Mouse (Mus musculus) spleen, adult 18-20 months (tissue): Measurements from ENCODE around the gene Myh9.

Source experiments
- DNase-seq, 2 experiments: peaks; one replicate each; pipeline ENCODE4 v3.0.0; 2022; ENCODE audit warnings: mixed read lengths in 2 of 2

Gene Myh9

DNA sequence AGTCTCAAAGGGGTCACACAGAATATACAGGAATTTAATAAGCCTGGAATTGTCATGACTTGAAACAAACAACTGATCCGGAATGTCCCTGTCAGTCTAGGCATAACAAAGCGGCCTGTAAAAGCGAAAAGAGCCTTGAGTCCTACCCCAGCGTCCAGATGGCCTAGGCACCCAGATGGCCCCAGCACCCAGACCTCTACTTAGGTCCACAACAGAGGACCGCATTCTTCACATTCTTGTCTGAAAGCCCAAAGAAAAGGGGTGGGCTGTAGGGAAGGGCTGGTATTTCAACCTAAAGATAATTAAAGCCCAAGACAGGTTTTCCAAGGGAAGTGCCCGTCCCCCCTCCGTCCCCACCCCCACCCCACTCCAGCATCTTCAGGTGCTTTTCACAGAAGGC is 14.6 kb downstream of the Myh9 start:
- no peak for DNase-seq

DNA sequence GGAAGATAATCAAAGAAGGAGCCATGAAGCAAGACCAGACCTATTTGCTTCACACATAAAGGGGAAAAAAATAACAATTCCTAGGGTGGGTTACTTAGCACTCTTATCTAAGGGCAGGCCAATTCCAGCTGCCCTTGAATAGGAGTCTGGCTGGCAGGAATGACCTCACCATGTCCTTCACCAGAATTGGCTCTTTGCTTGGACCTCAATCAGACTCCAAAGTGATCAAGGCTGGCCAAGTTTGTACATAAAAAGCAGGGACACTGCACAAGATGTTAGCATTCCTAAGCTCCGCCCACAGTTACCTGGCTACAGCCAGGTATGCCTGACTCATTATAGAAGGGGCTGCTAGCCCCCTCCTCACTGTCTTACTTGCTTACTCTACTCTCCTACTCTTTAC is 16.6 kb downstream of the Myh9 start:
- DNase-seq: no peak

DNA sequence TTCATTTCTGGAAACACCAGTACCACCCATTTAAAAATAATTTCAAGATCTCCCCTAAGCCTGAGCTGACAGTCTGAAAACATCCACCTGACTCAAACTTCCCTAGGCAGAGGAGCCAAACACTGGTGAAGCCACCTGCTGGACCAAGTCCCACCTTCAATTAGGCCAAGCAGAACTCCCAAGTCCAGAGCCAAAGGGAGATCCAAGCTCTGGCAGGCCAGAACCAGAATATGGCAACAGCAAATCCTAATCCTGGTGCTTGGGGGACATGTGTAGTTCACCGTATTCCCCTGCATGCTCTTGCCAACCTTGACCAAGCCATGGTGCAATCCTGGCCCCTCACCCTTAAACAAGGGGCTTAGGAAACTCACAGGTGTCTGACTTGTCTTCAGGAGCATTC is 17.7 kb downstream of the Myh9 start:
- DNase-seq: no peak

DNA sequence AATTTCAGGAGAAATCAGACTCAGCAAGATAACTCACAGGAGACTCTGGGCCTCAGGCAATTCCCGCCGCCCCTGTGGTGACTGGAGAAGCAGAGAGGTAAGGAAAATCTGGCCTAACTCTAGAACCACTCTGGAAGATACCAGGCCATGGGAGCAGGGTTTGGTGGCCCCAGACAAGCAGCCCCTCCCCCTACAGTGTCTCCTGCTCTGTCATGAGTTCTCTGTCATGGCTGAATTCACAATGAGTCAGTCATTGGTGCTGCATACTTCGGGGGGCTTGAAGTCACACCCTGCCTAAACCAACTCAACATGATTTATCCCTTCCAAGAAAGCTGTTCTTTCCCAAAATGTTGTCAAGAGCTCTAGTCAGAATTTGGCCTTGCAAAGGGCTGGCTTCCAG is 18.3 kb downstream of the Myh9 start:
- no peak for DNase-seq

DNA sequence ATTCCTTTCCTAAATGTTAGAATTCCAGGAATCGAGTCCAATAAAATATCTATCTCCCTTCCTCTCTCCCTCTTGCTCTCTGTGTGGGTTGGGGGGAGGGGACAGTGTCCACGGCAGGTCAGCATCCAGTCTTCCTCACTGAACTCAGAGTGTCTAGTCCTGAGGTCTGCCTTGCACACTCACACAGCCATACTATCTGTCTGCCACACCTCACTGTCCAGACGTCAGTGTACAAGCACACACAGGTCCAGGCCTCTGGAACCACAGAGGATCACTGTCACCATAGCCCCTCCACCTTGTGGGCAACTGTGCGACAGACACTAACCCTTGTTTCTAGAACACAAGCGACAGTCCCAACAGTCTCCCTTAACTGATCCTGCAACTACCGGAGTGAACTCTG is 18.8 kb downstream of the Myh9 start:
- DNase-seq: no peak

DNA sequence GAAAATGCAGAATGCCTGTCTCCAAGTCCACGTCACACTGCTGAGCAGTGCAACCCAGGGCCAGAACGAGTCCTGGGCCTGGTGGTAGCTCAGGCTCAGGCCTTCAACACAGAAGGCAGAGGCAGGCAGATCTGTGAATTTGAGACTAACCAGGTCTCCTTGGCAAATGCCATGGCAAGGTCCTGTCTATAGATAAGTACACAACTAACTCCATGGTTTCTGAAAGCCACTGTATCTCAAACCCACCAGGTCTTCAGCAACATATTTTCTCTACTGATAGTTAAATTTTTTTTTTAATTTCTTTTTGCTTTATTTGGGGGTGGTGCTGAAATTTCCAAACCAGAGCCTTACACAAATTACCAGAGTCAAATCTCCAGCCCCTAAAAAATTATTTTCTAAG is 19.3 kb downstream of the Myh9 start:
- DNase-seq: no peak

DNA sequence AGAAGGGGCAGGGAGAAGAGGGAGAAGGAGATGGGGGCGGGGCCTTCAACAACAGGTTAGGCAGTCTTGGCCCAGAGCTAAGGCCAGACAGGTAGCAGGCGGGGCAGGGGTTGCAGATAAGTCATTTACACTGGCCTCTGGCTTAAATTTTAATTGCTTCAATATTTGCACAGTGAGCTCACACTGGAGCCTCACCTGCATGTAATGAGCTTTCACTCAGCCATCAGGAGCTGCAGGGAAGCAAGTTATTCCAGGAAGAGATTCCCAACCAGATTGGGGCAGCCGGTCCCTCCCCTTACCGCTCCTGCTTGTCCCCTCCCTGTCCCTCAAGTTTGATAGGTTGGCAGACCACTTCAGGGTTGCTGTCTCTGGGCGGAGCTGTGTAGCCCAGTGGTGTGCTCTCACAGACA is 19.9 kb downstream of the Myh9 start:
- no peak for DNase-seq

DNA sequence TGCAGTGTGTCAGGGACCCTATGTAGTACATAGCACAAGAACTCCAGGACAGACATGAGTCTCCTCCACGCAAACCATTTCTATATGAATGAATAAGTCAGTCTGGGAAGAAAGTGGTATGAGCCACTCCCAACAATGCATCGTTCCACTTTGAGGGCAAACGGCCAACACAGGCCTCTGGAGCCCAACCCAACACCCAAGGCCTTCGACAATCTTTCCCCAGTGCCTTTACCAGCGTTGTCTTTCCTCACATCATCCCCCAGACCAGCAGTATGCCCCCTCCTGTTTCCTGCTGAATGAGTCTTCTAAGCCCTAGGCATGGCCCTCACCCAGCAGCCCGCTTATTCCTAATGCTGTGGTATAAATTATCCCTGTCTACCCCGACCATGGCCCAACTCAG is 20.6 kb downstream of the Myh9 start:
- no peak for DNase-seq

DNA sequence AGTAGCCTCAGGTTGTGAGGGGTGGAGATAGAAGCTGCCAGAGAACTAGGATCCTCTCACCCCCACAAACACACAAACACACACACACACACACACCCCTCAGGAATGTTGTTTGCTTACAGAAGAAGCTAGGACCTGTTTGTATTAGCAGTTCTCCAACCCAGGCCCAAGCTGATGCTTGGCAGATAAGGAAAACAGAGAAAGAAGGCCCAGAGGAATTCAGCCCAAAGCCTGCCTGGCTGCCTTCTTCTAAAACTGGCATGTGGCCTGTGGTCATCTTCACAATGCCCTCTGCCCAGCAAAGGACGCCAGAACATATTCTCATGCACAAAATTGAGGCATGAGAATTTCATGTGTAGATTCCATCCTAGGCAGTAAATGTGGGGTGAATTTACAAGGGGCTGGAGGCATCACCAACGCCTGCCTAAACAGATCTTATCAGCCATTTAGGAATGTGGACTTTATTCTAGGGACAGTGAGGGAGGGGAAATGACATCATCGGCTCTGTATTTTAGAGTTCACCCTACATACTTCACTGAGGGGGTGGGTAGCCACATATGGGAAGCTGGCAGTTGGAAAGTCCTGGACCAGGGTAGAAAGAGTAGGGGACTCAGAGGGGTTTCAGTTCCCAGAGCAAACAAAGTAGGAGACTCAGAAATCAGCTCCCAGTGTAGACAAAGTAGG is 21.4 kb downstream of the Myh9 start:
- DNase-seq: no peak

DNA sequence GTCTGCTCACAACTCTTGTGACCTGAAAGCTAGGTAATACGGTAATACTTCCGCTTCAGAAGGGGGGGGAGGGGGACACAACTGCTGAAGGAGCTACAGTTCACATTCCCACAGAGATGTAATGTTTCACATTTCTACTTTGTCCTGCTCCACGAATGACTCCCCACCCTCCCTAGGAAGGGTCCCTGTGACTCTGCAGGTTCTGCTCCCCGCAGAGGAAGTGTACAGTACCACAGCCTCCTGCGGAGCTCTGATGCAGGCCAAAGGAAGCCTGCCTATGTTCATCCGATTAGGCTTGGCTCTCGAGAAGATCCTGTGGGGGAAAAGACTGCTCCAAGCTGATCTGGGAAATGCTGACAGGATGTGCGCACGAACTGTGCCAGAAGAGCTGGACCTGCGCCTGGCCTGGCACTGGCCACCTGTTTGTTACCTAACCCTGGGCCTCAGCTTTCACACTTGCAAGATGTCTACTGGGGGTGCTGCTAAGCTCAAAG is 22.0 kb downstream of the Myh9 start:
- DNase-seq: no peak

DNA sequence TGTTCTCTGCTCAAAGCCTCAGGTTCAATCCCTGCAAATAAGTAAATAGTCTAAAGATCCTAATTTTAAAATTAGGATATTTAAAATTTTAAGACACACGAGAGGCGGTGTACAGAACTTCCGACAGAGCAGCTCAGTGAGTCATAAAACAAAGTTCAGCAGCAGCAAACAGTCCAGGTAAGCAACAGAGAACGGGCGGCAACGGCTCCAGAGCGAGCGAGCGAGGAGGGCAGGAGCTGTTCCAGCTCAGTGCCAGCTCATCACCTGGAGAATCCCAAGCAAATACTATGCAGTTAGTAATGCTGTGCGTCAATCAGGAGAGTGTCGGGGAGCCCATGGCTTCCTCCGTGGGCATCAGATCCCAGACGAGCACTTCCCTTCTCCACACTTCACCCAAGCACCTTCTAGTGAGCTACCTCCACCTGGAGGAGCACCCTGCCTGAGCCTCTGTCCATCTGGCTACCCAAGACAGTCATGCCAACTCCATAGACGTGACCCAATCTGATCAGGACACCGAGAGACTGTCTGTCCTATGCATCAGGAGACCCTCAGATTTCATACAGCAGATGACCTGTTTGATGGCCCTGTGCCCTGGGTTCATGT is 23.3 kb downstream of the Myh9 start:
- no peak for DNase-seq

DNA sequence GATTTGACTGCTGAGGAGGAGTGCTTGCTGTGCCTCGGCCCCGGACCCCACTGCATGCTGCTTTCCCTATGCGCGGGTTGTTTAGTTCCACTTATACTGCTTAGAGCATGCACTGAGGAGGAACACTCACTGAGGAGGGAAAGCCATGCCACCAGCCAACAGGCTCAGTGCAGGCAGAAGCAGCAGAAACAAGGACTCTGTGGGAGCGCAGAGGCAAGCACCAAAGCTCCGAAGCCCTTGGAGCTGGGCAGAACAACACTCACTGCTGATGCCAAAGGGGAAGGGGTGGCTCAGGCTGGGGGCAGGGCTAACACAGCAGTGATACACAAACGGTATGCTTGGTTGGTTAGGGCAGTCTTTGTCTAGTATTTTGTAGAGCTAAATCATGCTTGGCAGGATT is 24.6 kb downstream of the Myh9 start:
- no peak for DNase-seq

DNA sequence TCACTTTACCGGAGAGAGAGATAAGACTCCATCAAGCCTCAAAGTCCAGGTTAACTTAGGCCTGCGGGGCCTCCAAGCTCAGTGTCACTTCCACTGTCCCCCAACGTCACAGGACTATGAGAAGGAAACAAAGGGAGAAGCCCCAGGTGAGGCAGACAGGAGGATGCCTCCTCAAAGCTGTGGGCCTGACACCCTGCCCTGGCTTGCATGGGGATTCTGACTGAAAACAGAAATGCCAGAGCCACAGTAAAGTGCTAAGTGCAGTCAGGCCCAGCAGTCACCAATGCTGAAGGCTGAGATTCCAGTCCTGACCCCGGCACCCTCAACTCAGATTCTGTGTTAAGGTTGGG is 25.4 kb downstream of the Myh9 start:
- no peak for DNase-seq

DNA sequence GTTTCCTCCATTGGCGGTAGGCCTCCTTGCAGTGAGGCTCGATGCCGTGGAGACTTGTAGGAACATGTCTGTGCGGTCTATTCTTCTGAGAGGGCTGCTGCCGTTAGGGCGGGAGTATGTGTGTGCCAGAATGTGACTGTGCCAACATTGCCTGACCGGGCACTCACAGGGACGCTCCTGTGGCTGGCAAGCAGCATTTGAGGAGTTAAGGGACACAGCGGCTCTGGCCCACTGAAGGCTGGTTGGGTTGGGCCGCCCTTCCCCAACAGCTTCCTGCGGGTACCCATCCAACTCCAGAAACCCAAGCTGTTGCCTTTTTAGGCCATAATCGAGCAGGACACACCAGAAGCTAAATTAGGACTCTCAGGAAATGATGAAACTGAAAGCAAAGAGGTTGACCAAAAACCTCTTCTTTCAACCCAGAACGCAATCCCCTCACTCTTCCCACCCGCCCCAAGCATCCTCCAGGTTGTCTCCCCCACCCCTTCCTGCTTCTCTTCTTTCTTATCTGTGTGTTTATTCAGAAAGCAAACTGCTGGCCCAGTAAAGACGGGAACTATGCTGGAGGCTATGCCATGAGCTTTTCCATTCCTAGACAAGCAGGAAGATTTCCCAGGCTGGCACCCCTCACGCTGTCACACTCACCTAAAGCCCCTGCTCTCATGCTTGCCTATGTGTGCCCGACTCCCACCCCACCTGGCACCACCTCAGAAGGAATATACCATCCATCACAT is 25.9 kb downstream of the Myh9 start:
- no peak for DNase-seq

DNA sequence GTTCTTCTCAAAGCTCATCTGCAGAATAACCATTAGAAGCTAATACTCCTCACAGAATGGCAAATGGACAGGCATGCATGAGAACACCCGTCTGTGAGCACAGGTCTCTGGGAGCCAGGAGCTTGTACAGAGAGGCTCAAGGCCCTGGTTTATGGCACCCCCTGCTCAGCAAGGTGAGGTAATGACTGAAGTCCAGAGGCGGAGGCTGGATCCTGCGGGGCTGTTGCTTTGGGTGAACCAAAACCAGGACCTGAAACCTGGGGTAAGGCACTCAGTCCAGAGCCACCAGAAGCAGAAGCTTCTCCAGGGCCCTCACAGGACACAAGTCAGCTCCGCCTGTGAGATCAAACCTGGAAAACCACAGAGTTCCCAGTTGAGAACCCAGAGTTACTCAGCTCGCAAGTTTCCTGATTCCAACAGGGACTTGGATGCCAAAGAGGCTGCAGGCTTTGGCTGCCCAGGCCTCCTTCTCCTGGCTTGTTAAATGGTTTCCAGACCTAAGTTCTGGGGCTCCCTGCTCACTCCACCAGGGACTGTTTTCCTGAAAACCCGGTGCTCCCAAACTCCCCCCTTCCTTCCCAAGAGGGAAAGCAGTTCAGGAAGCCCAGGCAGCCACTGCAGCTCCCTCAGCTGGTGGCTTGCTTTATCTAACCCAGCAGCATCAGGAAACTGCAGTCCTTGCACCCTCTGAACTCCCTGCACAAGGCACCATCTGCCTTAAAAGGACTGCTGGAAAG is 28.2 kb downstream of the Myh9 start:
- DNase-seq: no peak

DNA sequence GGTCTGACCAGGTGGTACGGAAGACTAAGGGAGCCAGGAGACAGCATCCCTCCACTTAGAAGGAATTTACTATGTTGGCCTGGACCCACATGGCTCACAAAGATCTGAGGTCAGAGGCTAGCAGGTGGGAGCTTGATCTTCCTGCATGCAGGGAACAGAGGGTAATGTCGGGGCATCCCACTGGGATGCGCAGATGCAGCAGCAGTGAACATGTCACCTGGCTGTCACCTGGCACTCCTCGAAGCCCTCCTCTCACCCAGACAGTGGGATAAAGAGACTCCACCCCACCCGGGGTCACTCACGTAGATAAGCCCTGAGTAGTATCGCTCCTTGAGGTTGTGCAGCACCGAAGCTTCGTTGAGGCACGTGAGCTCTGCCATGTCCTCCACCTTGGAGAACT is 29.4 kb downstream of the Myh9 start:
- DNase-seq: no peak

DNA sequence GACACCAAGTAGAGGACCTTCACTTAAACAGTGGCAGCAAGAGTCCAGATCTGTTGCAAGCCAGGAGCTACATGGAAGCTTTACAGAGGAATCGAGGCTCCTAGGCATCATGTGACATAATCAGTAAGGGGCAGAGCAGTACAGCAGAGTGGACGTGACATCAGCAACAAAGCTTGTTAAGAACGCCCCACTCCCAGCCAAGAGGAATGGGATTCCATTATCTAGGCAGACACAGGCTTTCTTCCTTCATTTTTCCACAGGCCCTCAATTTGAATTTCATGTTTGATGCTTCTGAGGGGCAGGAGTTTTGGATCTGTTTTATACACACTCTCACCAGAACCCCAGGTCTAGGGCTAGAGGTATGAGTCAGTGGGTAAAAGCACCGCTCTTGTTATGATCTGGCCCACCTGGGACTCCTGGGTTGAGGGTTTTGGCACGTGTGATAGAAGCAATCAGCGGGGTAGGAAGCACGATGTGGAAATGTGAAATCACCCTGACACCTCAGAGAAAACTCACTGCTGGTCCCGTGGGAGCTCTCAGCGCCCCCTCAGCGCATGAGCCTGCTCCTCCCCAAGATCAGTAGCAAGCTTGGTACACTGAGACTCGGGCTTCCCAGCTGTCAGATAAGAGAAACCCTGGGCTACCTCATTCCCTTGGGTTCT is 30.7 kb downstream of the Myh9 start:
- DNase-seq: no peak

DNA sequence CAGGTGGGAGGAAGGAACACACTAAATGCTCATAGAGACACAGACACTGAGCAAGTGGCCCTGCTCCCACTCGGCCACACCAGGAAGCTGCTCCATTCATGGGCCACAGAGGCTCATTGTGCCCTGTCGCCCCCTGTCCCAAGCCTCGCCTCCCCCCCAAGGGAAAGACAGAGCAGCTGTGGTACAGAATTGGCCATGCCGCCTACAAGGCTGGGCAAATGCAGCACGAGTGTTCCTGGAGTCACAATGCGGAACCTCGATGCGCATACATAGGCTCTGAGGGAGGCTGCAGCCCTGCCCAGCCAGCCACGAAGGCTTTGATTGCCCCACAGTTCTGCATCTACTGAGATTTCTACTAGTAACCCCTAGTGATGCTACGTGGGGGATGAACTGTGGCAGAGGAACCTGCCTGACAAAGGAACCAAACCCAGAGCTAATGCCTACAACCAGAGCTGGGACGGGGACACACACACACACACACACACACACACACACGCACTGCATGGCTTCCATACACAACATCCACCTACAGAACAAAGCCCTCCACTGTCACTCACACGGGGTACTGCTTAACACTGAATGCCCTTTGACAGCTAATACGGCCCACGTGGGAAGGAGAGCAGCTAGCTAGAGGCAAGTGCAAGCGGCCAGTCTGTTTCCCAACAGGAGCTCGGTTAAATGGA is 31.4 kb downstream of the Myh9 start:
- no peak for DNase-seq

DNA sequence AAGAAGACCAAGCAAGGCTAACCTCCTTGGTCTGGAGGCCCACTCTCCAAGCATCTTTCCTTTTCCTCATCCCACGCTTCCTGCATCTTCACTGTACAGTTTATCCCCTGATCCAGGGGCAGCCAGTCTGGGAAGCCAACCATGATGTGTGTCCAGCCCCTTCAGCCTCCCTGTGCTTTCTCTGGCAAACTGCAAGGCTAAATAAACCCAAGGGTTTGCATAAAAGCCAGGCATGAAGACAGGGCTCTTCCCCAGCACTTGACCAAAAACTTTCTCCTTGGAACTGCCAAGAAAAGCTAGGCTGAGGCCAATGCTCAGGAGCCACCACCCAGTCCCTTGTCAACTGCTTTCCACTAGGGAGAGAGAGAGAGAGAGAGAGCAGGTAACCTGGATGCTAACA is 32.5 kb downstream of the Myh9 start:
- DNase-seq: no peak

DNA sequence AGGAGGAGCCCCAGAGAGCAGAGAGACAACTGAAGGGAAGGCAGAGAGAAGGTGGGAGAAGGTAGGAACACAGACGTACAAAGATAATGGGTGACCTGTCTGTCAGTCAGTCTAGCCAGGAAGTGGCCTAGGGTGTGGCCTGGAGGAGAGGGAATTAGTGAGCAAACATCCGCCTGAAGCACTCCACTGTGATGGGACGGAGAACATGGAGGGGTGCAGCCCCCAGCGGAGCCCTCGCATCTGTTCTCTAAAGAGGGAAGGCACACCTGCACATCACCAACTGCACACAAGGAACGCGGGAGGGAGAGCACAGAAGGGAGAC is 34.8 kb downstream of the Myh9 start:
- DNase-seq: no peak

DNA sequence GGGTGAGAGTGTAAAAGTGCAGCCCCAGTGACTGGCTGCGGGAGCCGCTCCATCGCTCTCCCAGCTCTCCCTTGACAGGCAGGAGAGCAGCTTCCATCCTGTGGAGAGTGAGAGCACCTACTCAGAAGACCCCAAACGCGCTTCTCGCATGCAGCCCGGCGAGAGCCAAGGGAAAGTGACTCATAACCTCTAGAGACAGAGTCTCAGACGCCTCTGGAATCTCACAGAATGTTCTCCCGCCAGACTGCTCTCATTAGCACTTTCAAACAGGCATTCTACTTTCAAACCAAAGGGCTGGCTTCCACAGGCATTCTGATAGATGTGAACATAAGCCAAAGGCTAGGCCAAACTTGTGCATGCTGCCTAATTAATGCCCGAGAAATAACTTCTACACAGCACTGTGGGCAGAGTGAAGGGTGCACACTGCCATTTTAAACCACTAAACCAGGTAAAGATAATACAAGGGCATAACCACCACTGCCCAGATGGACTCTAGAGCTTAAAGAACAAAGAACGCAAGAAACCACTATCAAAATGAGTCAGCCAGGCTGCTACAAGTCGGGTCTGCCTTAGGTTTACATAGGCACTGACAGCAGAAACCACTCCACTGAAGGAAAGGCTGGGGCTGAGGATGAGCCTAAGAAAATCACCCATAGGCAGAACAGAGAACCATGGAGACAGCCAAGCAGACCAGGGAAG is 35.3 kb downstream of the Myh9 start:
- no peak for DNase-seq

DNA sequence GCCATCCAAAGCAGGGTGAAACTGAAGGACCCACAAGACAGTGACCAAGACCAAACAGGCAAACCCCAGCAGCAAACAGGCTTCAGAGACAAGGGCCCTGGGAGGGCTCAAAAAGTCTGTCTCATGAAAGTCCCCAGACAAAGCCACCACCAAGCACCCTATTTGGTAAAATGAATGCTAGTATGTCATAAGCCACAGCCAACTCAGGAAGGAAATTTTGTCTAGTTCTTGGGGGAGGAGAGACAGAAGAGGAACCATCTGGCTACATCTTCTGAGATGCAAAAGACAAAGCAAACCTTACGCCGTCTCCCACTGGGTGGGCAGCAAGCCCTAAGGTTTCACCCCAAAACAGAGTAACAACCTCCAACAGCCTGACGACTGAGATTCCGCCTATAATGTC is 36.3 kb downstream of the Myh9 start:
- DNase-seq: no peak
